Mouse (Mus musculus): ENCODE data around the gene Ltbp3.

DNA sequence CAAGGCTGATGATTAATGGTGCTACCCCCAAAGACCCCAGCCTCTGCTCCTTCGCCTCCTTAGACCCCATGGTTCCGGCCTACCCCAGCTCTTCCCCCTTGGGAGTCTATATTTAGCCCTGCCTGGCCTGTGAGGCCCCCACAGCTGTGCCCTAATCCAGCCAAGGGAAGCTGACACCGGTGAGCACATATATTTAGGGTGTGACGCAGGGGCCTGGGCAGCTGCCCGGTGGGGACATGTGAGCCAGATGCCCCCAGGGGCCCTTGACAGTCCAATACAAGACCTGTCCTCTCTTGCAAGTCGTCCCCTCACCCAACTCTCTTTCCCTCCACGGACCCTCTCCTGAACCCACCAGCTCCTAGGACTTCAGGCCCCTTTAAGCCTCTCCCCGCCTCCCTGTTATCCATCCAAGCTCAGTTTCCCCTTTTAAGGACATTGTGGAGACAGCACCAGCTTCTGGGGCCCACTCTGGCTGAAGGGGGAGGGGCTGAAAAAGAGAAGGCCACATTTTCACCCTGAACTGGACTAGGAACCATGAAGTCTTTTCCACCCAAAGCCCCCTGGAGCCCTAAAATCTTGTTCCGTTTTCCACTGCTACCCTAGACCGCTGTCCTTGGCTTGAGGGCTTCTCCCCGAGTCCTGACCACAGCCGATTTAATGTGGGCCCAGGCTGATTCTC is 15.5 kb upstream of the Ltbp3 start:
- TF ChIP-seq POLR2A (IDR thresholded peaks at IDR 0.05; ENCODE audit: borderline replicate concordance, low read depth, low read length) (no peak), CTCF (IDR thresholded peaks at IDR 0.05; ENCODE audit: low read depth, low read length) (no peak)

Data from bone marrow macrophage, adult 2 months (primary cell).